Mouse (Mus musculus) kidney, postnatal 14 days (tissue): Measurements from ENCODE around the gene Triobp.
A peak's percentile ranks its signal among the peaks of the same experiment; 100 is the strongest.

Experiments
- DNase-seq: peaks from one replicate; pipeline ENCODE4 v3.0.0; 2022; ENCODE audit warnings: mixed read lengths

Gene Triobp

GRCm38 (mm10) chr15:78971626-78972025, 24.1 kb downstream of the Triobp start:
- DNase-seq = no peak

GRCm38 (mm10) chr15:78973950-78974349, 26.4 kb downstream of the Triobp start:
- no peak for DNase-seq

GRCm38 (mm10) chr15:78977676-78978159, 30.2 kb downstream of the Triobp start:
- no peak for DNase-seq

- peak; percentile 77 for DNase-seq
Measured at GRCm38 (mm10) chr15:78978875-78979274, 31.4 kb downstream of the Triobp start.

- DNase-seq = no peak
Measured at GRCm38 (mm10) chr15:78980084-78980483, 32.6 kb downstream of the Triobp start.

- peak; percentile 95 for DNase-seq
Measured at GRCm38 (mm10) chr15:78982658-78983435, 35.3 kb downstream of the Triobp start.

- DNase-seq = peak; percentile 76
Measured at GRCm38 (mm10) chr15:78983436-78984285, 36.1 kb downstream of the Triobp start.

- DNase-seq = no peak
Measured at GRCm38 (mm10) chr15:78984286-78984778, 36.8 kb downstream of the Triobp start.

GRCm38 (mm10) chr15:78986536-78987220, 39.2 kb downstream of the Triobp start:
- no peak for DNase-seq

- peak; percentile 77 for DNase-seq
Measured at GRCm38 (mm10) chr15:78988499-78988971, 41.0 kb downstream of the Triobp start.

GRCm38 (mm10) chr15:78989152-78990092, 41.9 kb downstream of the Triobp start:
- no peak for DNase-seq

- no peak for DNase-seq
Measured at GRCm38 (mm10) chr15:78990093-78990463, 42.6 kb downstream of the Triobp start.

- DNase-seq = no peak
Measured at GRCm38 (mm10) chr15:78990970-78991525, 43.5 kb downstream of the Triobp start.

GRCm38 (mm10) chr15:78992235-78992634, 44.7 kb downstream of the Triobp start:
- DNase-seq = no peak

GRCm38 (mm10) chr15:78992925-78993324, 45.4 kb downstream of the Triobp start:
- DNase-seq = no peak

- DNase-seq = no peak
Measured at GRCm38 (mm10) chr15:78995916-78996315, 48.4 kb downstream of the Triobp start.

GRCm38 (mm10) chr15:78996663-78997062, 49.1 kb downstream of the Triobp start:
- DNase-seq = no peak

GRCm38 (mm10) chr15:78998348-78998747, 50.8 kb downstream of the Triobp start:
- no peak for DNase-seq

- no peak for DNase-seq
Measured at GRCm38 (mm10) chr15:78999586-78999985, 52.1 kb downstream of the Triobp start.

- no peak for DNase-seq
Measured at GRCm38 (mm10) chr15:79000357-79000791, 52.9 kb downstream of the Triobp start.

GRCm38 (mm10) chr15:79001559-79001958, 54.0 kb downstream of the Triobp start:
- DNase-seq = no peak
